Mouse (Mus musculus) embryo, embryonic 11 days (tissue): ENCODE data around the gene Rpain.

ENCODE experiments used
- DNase-seq: peaks from one replicate; pipeline ENCODE4 v3.0.0-alpha.2; 2015

Rpain gene

DNA sequence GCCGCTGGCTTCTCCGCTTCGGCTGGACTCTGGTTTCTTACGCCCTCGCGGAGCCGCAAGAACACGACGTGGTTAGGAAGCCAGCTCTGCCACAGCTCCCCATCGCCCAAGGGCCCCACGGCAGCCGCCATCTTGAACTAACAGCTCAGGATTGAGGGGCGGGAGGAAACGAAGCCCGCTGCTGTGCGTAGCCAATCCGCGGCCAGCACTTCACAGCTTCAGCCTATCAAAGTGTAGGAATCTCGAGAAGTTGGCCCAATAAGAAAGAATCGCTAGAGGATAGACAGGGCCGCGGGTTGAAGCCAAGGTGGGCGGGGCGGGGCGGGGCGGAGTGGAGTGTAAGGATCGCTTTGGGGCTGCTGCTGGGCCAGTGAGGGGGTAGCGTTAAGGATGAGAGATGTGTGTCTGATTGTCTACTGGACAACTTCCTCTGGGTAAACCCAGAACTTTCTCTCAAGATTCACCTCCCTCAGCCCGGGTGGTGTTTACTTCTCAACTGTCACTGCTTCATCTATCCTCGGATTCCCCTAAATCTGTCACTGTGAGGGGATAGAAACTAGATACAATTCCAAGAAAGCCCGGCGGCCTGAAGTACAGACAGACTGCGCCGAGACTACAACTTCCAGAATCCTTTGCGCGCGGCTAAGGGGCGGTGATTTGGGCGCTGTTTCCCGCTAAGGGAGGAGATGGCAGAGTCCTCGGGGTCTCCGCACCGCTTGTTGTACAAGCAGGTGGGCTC lies at the start of gene Rpain, which contains the start of gene Nup88:
Gene Rpain (plus strand): TSS at position 393 of the 739 bp plus-strand sequence.
Gene Nup88 (minus strand): TSS at position 153 of the 739 bp plus-strand sequence.
- DNase-seq = peak; percentile 96

DNA sequence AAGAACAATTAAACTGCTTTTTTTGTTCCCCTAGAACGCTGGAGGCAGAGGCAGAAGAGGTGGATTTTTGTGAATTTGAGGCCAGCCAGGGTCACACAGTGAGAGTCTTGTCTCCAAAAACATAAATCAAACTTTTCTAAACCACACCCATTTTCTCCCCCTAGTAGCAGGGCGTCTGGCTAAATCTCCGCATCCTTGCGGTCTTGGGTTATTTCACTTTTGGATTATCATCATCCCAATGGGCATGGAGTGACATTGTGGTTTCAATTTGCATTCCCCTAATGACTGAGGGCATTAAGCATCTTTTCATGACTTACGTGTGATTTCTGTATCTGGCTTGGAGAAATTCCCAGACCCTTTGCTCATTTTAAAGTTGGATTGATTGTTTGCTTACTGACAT lies 38.6 kb upstream of the Rpain start:
- DNase-seq = no peak

DNA sequence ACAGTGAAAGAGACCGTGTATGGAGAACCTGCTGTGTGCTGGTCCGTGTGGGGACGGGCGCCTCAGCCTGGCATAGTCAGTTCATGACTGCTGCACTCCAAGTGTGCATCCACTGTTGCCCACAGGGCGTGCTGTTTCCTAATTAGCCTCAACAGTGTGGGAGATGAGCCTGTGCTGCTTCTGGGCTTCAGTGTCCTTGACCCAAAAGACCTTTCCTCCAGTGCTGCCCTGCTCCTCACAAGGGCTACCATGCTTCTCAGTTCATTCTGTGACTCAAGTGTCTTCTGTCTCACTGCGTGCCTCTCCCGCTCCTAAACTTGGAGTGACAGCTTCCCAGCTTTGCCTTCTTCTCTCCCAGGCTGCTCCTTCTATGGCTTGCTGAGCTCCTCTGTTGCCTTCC lies 34.7 kb upstream of the Rpain start:
- no peak for DNase-seq

DNA sequence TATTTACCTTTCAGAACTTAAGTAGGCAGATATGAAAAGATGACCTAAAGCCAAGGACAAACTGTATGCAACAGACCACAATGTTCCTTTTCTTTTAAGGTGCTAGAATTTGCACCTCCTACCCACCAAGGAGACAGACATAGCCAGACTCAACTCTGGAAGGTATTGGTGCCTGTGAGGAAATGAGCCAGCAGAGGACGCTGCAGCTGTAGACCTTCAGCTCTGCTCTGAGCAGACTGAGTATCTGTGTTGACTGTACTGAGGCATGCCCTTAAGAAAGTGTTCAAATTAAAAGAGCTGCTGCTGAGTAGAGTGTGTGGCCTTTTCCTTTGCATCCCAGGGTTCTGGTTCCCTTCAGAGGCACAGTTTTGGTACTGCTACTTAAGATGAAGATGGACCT lies 27.4 kb upstream of the Rpain start:
- DNase-seq = no peak

DNA sequence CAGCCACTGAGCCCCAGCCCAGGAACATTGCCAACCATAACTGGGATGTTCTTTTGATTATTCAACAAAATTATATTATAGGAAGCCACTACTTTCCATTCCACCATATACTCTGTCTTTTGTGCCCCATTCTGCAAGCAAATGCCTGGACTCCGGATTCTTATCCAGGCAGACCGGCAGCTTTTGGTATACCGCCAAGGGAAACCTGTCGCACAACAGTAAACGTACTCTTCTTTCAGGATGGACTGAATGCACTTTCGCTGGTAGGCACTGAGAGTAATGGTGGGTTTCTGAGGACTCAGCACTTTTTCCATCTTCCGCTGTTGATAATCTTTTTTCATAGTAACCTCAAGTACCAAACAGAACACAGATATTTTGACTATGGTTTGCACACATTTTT lies 26.4 kb upstream of the Rpain start:
- DNase-seq = no peak

DNA sequence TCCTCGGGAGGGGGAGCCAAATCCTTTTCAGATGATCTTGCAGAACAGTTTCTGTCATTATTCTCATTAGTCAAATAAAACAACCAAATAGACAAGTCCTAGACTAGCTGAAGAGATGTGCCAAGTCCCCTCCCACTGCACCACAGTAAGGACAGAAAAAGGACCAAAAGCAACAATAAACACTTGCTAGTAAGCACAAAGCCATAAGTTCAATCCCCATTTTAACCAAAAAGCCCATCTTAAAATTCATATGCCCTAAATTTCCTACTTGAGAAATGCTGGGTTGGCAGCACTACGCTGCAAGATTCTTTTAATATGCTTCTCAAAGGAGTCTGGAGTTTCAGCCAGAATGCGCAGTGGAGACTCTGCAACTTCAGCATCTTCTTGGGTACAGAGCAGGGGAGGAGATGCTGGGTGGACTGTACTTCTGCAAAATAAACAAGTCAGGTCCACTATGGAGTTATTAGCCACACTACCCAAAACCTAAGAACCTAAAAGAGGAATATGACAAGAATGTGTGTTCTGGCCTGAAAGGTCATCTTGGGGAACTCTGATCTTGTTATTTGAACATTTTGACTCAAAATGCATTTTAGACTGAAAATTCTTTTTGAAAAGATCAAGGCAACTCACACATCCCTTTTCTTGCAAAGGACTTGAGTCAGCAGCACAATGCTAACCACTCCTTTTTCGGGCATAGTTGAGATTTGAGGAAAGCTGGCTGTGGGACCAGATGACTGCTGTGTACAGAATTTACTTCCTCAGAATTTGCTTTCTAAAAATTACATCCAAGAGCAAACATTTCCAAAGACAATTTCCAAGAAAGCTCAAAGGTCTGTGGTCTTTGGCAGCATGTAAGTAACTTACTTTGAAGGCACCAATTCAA lies 24.8 kb upstream of the Rpain start:
- DNase-seq = no peak

DNA sequence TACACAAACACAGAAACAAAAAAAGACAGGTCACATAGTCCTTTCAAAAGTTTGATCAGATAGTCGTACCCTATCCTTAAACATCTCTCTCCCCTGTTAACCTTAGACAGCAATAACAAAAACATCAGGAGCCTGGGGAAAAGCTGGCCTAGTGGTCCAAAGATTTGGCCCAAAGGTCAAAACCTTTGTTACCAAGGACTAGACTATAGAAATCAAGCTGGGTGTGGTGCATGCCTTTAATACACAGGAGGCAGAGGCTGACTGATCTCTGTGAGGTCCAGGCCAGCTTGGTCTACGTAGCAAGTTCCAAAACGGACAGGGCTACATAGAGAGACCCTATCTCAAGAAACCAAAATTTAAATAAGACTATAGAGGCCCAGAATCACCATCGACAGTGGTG lies 15.3 kb upstream of the Rpain start:
- DNase-seq = no peak

DNA sequence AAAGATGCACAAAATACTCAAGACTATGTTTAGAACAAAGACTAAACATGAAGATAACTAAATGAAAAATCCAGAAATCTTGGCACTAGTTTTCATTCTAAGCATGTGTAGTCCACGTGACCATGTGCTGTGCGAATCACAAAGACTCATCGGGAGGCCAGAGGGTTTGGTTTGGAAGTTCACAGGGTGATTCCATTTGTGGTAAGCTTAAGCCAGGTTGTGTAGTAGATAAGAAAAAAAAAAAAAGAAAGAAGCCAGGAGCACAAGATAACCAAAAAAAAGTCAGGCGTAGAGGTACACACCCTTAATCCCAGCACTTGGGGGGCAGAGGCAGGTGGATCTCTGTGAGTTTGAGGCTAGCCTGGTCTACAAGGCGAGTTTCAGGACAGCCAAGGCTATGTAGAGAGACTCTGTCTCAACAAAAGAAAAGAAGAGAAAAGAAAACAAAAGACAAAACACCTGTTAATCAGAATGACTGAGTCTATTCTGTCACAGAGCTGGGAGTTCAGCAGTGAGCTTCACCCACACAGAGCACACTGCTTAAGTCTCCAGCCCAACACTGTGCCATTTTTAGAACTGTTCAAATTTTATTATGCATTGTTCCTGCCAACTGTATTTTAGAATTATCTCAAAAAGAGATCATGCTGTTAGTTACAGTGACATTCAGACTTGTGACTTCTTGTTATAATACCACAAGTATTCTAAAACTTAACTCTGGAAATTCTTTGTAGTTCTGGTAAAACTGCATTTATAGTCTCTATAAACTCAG lies 9.0 kb upstream of the Rpain start:
- DNase-seq = no peak

DNA sequence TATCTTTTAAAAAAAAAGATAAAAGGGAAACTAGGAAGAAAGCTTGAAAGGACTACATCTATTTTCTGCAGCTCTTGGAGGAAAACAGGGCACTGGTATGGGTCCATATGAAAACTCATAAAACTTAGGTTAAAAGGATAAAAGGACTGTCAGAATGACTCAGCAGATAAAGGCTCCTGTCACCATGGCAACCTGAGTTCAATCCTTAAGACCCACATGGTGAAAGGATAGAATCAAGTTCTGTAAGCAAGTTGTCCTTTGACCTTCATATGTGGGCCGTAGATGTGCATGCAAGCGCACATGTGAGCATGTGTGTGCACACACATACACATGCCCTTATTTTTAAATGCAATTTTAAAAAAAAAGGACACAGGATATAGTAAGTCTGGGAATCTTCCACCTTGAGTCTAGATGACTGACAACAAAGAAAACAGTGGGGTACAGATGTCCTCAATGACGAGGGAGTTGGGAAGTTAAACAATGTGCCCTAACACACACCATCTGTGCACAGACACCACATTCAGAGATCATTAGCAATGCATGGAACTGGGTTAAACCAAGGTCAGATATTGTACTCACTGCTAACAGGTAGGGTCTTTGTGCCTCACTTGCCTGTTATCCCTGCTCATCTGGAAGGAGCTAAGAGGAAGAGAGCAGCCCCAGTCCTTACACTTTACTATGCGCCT lies 5.6 kb upstream of the Rpain start:
- DNase-seq = peak; percentile 3

DNA sequence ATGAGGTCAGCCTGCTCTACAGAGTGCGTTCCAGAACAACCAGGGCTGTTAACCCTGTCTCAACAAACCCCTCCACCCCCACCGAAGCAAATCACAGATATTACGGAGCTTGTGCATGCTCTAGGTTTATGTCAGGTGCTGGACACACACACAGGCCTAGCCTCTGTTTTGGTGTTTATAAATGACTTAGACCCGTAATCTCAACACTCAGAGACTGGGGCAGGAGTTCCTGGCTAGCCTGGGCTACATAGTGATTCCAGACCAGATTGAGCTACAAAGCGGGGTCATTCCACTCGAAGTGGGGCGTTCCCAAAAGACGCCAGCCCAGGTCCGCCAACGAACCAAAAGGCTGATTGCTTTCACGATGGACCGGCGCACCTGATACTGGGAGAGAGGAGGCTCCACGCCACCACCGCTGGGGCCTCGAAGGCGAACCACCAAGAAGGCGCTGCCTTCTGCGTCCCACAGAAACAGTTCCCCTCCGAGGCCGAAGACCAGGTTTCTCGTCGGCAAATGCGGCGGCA lies 680 bp upstream of the Rpain start:
- peak; percentile 37 for DNase-seq

DNA sequence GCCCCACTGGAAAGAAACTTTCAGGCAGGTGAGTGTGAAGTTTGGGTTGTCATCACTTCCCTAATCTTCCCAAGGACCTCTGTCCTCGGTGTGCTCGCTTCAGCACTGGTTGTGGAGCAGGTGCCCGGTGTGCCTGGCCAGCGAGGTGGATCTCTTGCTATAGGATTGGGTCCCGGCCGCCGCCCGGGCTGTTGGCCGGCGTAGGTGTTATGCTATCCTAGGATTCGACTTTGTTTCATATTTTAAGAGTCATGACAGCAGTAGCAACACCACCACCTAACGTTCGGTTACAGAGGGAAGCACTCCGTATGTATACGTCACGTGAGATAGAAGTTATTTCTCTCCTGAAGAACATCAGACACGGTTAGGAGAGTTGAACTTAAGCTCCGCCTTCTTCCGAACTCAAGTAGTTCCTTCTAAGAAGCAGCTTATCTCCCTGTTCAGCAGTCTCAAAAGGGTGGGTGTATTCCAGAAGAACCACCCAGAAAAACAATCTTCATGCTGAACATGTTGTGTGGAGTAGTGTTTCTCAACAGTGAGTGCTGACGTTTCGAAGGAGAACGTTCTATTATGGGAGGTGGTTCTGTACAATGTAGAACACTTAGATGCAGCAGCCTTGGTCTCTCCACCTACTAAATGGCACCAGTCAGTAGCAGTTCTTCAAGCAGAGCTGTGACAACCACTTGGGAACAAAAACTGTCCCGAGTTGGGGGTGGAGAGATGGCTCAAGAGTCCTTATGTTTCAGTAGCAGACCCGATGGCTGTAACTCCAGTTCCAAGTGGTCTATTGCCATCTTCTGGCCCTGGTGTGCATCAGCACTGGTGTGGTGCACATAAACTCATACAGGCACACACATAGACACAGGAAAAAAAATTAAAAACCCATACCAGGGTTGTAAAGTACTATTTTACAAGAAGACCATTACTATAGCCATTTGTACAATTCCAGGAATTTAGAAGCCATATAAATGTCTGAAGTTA lies 837 bp downstream of the Rpain start:
- DNase-seq = no peak

DNA sequence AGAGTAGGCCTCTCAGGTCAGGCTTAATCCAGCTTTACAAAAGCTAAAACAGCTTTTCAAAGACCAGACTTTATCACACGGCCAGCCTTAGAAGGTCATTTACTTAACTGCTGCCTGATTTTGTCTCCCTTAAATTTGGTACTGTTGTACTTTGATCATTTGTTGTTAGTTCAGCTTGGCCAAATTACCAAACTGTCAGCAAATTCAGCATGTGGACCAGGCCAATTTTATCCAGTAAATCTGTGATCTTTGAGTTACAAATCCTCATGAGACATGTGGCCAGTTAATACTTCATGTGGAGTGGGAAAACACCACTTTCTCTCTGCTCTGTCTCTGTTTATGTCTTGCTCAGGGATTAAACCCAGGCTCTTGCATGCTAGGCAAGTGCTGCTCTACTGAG lies 2.6 kb downstream of the Rpain start:
- DNase-seq = no peak

DNA sequence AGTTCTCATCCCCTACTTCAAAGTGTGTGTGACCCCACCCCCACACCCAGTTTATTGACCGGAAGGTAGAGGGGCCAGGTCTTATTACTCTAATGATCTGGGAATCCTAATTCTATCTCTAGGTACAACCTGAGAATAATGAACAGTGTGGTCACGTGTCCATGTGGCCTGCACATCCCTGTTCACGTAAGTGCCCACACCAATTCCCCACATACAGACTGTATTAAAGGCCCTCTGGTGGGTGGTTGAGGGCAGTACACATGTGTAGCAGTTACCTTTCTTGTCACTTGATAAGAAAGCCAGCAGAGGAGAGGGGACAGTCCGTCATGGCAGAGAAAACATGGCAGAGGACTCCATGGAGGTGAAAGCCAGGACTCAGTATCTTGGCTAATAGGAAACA lies 3.9 kb downstream of the Rpain start:
- DNase-seq = peak; percentile 49

DNA sequence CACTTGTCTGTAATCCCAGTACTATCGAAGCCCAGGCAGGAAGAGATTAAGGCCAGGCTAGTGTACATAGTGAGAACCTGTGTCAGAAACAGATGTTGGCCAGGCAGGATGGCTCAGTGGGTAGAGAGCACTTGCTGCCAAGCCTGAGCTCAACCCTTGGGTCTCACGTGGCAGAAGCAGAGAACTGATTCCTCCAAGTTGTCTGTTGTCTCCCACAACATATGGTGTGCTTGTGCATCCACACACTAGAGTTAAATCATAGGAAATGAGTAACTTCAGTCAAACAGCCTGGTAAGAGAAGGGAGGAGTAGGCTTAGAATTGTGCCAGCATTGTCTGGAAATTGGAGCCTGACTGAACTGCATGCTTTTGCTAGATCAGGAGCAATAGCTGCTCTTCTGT lies 5.2 kb downstream of the Rpain start:
- no peak for DNase-seq

DNA sequence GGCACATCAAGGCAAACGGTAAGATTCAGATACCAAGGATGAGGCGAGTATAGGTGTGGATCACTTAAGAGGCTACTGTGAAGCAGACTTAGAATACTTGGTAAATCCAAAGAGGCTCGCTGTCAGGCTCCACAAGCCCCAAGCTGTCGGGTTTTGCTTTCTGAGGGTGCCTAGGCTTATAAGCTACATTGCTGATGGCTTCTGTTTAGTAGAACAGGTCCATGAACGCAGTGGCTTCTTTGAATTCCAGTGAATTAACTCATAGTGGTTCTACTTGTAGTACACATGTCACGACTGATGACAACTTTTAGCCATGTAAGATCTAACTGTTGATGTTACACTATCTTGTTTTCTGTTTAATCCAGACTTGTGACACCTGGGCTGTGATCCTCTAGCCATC lies 7.3 kb downstream of the Rpain start:
- DNase-seq = no peak

DNA sequence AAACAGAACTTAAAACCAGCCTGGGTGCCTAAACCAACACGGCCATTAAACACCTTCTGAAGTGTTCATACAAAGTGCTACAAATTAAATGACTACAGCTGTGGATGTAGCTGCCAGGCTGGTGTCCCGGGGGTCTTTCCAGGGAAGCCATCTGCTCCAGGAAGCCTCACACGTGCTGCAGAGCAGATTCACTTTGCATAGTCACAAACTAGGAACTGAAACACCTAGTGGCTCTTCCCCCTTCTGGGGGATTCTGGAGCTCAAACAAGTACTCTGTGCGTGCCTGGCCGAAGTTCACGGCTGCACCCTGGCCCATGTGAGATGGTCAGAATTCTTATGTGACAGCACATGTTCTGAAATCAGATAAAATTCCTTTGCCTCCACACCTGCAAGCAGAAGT lies 10.2 kb downstream of the Rpain start:
- no peak for DNase-seq

DNA sequence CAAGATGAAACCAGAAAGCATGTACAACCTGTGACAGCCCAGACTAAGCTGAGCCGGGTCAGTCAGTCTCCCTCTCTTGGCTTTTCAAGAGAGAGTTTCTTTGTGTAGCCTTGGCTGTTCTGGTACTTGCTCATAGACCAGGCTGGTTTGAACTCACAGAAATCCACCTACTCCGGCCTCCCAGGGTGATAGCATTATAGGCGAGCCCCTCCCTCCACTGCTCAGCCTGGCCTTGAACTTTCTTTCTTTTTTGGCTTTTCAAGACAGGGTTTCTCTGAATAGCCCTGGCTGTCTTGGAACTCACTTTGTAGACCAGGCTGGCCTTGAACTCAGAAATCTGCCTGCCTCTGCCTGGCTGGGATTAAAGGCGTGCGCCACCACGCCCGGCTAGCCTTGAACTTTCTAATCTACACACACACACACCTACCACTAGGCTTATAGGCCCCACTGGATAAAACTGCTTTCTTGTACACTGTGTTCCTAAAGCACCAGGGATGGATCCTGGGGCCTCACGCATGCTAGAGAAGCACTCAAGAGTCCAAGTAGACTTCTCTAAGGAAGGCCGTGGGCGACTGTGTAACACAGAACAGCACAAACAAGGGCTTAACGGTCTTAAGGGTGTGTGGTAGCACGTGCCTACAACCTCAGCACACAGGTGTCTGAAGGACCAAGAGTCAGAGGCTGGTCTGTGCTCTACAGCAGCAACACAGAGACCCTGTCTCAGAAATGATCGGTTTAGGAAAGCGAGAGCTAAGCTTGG lies 10.9 kb downstream of the Rpain start:
- no peak for DNase-seq

DNA sequence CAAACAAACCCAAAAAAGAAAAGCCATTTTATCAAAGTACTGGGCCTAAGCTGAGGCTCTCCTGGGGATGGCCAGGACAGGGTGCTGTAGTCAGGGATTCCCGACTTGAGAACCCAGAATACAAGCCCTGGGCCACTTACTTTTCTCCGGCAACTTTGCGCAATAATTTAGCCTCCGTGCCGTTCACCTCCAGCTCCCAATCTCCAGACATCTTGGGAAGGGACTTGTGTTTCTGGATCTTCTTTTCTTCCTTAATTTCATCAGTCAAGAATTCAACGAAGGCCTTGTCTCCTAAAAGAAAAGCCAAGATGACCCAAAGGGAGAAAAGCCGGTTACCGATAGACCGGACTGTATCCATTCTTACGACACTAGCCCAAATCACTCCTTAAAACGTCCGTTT lies 12.0 kb downstream of the Rpain start:
- no peak for DNase-seq

DNA sequence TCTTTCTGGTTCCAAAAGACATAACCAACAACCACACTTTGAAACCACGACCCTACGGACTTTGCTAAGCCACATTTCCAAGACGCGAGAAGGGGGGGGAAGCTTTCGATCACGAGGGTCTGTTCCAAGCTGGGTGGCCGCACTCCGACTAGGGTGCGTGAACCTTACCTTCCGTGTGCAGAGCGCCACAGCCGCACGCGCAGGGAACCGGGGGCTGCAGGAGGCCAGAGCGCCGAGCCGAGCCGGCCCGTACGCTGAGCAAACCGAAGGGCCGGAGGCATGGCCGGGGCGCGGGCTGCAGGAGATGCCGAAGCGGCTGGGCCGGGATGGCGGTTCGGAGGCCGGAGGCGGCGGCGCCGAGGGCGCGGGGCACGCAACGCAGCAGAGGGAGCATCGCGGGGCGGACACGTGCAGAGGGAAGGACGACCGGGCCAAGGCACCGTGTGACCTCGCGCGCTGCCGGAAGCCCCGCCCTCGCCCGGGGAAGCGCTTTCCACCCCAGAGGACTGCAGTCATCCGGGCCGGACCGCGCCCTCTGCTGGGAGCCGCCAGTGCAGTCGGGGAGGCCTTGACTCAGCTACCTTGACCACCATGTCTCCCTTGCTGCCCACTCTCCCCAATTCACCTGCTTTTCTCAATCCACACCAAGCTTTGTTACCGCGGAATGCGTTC lies 12.7 kb downstream of the Rpain start, which contains the start of gene C1qbp:
Gene C1qbp (minus strand): TSS at position 470 of the 672 bp plus-strand sequence.
- peak; percentile 94 for DNase-seq

DNA sequence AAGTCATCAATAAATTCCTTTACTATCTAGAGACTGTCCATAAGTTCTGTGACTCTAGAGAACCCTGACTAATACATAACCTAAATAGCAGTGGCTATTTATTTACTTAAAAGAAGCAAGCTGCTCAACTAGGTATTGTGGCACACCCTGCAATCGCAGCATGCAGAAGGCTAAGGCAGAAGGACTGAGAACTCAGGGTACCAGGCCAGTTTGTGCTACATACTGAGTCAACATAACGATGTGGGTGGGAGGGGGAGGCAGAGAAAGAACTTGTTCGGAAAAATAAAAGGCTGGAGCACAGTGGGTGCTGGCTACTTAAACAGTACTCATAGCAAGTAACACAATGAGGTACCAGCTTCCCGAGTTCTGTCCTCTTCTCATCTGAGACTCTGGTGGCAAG lies 31.2 kb downstream of the Rpain start:
- no peak for DNase-seq
